Mouse (Mus musculus) cerebellum, postnatal 14 days (tissue): ENCODE measurements around the gene Ulk4.

ENCODE experiments used
- DNase-seq, 2 experiments: peaks; one replicate each; pipeline ENCODE4 v3.0.0; 2021; ENCODE audit warnings: mixed read lengths in 2 of 2

The Ulk4 gene

GRCm38 (mm10) chr9:121092568-121092967 is 184.4 kb downstream of the Ulk4 start:
- DNase-seq, result no peak

GRCm38 (mm10) chr9:121091016-121091735 is 185.8 kb downstream of the Ulk4 start:
- DNase-seq, result no peak

GRCm38 (mm10) chr9:121087661-121088060 is 189.3 kb downstream of the Ulk4 start:
- no peak for DNase-seq

GRCm38 (mm10) chr9:121084191-121084590 is 192.8 kb downstream of the Ulk4 start:
- DNase-seq, result no peak

GRCm38 (mm10) chr9:121080834-121081233 is 196.2 kb downstream of the Ulk4 start:
- DNase-seq, result no peak

- DNase-seq, result no peak
Measured at GRCm38 (mm10) chr9:121080413-121080812, 196.6 kb downstream of the Ulk4 start.

- no peak for DNase-seq
Measured at GRCm38 (mm10) chr9:121079388-121080088, 197.5 kb downstream of the Ulk4 start.

- no peak for DNase-seq
Measured at GRCm38 (mm10) chr9:121076291-121076690, 200.7 kb downstream of the Ulk4 start.

- DNase-seq, result peak; percentile 45 to 60
Measured at GRCm38 (mm10) chr9:121075246-121075645, 201.8 kb downstream of the Ulk4 start.

- no peak for DNase-seq
Measured at GRCm38 (mm10) chr9:121074726-121075125, 202.3 kb downstream of the Ulk4 start.

GRCm38 (mm10) chr9:121072127-121072757 is 204.8 kb downstream of the Ulk4 start:
- peak in 1 of 2 experiments; percentile 31 for DNase-seq

GRCm38 (mm10) chr9:121071461-121072126 is 205.4 kb downstream of the Ulk4 start:
- DNase-seq, result no peak

- DNase-seq, result no peak
Measured at GRCm38 (mm10) chr9:121071050-121071449, 205.9 kb downstream of the Ulk4 start.

GRCm38 (mm10) chr9:121068115-121068514 is 208.9 kb downstream of the Ulk4 start:
- no peak for DNase-seq

- peak; percentile 90 to 96 for DNase-seq
Measured at GRCm38 (mm10) chr9:121067043-121067442, 210.0 kb downstream of the Ulk4 start.

- peak in 1 of 2 experiments; percentile 37 for DNase-seq
Measured at GRCm38 (mm10) chr9:121065383-121065978, 211.5 kb downstream of the Ulk4 start.

GRCm38 (mm10) chr9:121064606-121065355 is 212.2 kb downstream of the Ulk4 start:
- no peak for DNase-seq

- no peak for DNase-seq
Measured at GRCm38 (mm10) chr9:121062671-121063070, 214.3 kb downstream of the Ulk4 start.

GRCm38 (mm10) chr9:121061820-121062623 is 215.0 kb downstream of the Ulk4 start:
- no peak for DNase-seq

GRCm38 (mm10) chr9:121060331-121060730 is 216.7 kb downstream of the Ulk4 start:
- DNase-seq, result no peak

- no peak for DNase-seq
Measured at GRCm38 (mm10) chr9:121059286-121059685, 217.7 kb downstream of the Ulk4 start.
